ENCODE assay signal across 27 mouse cellular contexts in genomic region chr4:4723821-4724220, GRCm38 (mm10).
DNase-seq lines count a peak whose midpoint lies in the region; ATAC-seq and TF ChIP-seq lines count a peak whose summit lies in the region.
"Had no signal": no experiment of that assay in that cellular context is flagged by ENCODE, and none has a peak within 500 bp of the region (broad histone marks: within the 10 kb centered on the region; RNA-seq: fewer than 3 reads in every experiment).

No protein-coding gene starts in this region.

- 74% methylated on average over 8 of the region's 8 CpGs for WGBS in kidney, embryonic 14.5 days
- WGBS in embryonic facial prominence, embryonic 13.5 days = 41% methylated on average over 8 of the region's 8 CpGs
- WGBS in stomach, postnatal 0 days = 54% methylated on average over 8 of the region's 8 CpGs

- no peak for TF ChIP-seq EP300 in stomach, postnatal 0 days (optimal IDR thresholded peaks at IDR 0.05)

- no peaks in the 10 kb centered on the region for H3K27me3 ChIP-seq in kidney, embryonic 14.5 days (ENCODE audit: control insufficient read depth, insufficient read depth, low read length)
- no peaks in the 10 kb centered on the region for H3K27me3 ChIP-seq in embryonic facial prominence, embryonic 13.5 days
- H3K27me3 ChIP-seq in stomach, postnatal 0 days (ENCODE audit: control insufficient read depth, insufficient read depth, low read length) = no peaks in the 10 kb centered on the region
- H3K27me3 ChIP-seq: forebrain, embryonic 13.5 days; limb, embryonic 15.5 days; liver, embryonic 13.5 days; midbrain, embryonic 15.5 days had no signal

- no peak overlapping the region for H3K27ac ChIP-seq in kidney, embryonic 14.5 days (ENCODE audit: low read depth, low read length)
- H3K27ac ChIP-seq in embryonic facial prominence, embryonic 13.5 days = no peak overlapping the region
- no peak overlapping the region for H3K27ac ChIP-seq in stomach, postnatal 0 days (replicated peaks)
- H3K27ac ChIP-seq: forebrain, embryonic 13.5 days; limb, embryonic 15.5 days; liver, embryonic 13.5 days; midbrain, embryonic 15.5 days had no signal

- no peak for ATAC-seq in kidney, embryonic 14.5 days (ENCODE audit: low FRiP score, low TSS enrichment)
- no peak for ATAC-seq in embryonic facial prominence, embryonic 13.5 days (ENCODE audit: insufficient number of reproducible peaks, insufficient read depth, low FRiP score, low TSS enrichment, low read depth)
- ATAC-seq in stomach, postnatal 0 days (ENCODE audit: low FRiP score, low TSS enrichment) = no peak
- ATAC-seq: activated CD4-positive, CD25-positive, alpha-beta regulatory T cell, adult 4 months; CD4-positive, CD25-positive, alpha-beta regulatory T cell, adult 4 months; forebrain, embryonic 13.5 days; hindbrain, embryonic 16.5 days; lung, postnatal 0 days; midbrain, embryonic 15.5 days had no signal

- H3K4me3 ChIP-seq in kidney, embryonic 14.5 days (ENCODE audit: low read length) = no peak overlapping the region
- H3K4me3 ChIP-seq in embryonic facial prominence, embryonic 13.5 days = no peak overlapping the region
- H3K4me3 ChIP-seq in stomach, postnatal 0 days (ENCODE audit: low read depth, low read length) = no peak overlapping the region
- H3K4me3 ChIP-seq: forebrain, embryonic 13.5 days; limb, embryonic 15.5 days; liver, embryonic 13.5 days; midbrain, embryonic 15.5 days had no signal

- H3K4me2 ChIP-seq in kidney, embryonic 14.5 days (replicated peaks; ENCODE audit: low read depth, low read length) = no peak overlapping the region
- H3K4me2 ChIP-seq in embryonic facial prominence, embryonic 13.5 days = peak overlapping the region; percentile 27; the same call in 1 of the 2 replicates
- H3K4me2 ChIP-seq in stomach, postnatal 0 days (replicated peaks; ENCODE audit: low read depth) = no peak overlapping the region
- H3K4me2 ChIP-seq: forebrain, embryonic 13.5 days; limb, embryonic 15.5 days; liver, embryonic 13.5 days; midbrain, embryonic 15.5 days had no signal

- H3K36me3 ChIP-seq in kidney, embryonic 14.5 days (ENCODE audit: control insufficient read depth, insufficient read depth, low read length) = no peaks in the 10 kb centered on the region
- H3K36me3 ChIP-seq in embryonic facial prominence, embryonic 13.5 days = no peaks in the 10 kb centered on the region
- H3K36me3 ChIP-seq in stomach, postnatal 0 days (ENCODE audit: control insufficient read depth, insufficient read depth, low read length) = no peaks in the 10 kb centered on the region
- H3K36me3 ChIP-seq: limb, embryonic 15.5 days; liver, embryonic 13.5 days; midbrain, embryonic 15.5 days had no signal

- no peaks in the 10 kb centered on the region for H3K9me3 ChIP-seq in kidney, embryonic 14.5 days (ENCODE audit: control insufficient read depth, low read length)
- H3K9me3 ChIP-seq in embryonic facial prominence, embryonic 13.5 days = no peaks in the 10 kb centered on the region
- no peaks in the 10 kb centered on the region for H3K9me3 ChIP-seq in stomach, postnatal 0 days (ENCODE audit: control insufficient read depth, low read length)
- H3K9me3 ChIP-seq: forebrain, embryonic 13.5 days; limb, embryonic 15.5 days; liver, embryonic 13.5 days; midbrain, embryonic 15.5 days had no signal

- H3K9ac ChIP-seq in kidney, embryonic 14.5 days (ENCODE audit: low read depth, low read length) = no peak overlapping the region
- no peak overlapping the region for H3K9ac ChIP-seq in embryonic facial prominence, embryonic 13.5 days
- no peak overlapping the region for H3K9ac ChIP-seq in stomach, postnatal 0 days (ENCODE audit: low read length)
- H3K9ac ChIP-seq: forebrain, embryonic 13.5 days; limb, embryonic 15.5 days; liver, embryonic 13.5 days; midbrain, embryonic 15.5 days had no signal

- TF ChIP-seq CTCF in stomach, postnatal 0 days (IDR thresholded peaks at IDR 0.05; ENCODE audit: low read depth) = no peak

- peak; percentile 9 for DNase-seq in gastrocnemius, adult 18-20 months (ENCODE audit: low spot score)
- DNase-seq in gastrocnemius, postnatal 14 days = no peak
- peak; percentile 4 for DNase-seq in kidney, postnatal 14 days
- DNase-seq in skeletal muscle tissue, adult 2 months (ENCODE audit: low read depth, low spot score) = peak; percentile 26
- DNase-seq in lung, postnatal 4 days = no peak
- no peak for DNase-seq in stomach, postnatal 0 days (ENCODE audit: low spot score)
- DNase-seq: adrenal gland, postnatal 14 days; cerebellum, adult 11 months; cerebellum, adult 9-10 months; kidney, adult 18-20 months; layer of hippocampus, postnatal 36 days; left cerebral cortex, postnatal 4 days; liver, embryonic 13.5 days; lung, adult 18-20 months; right cerebral cortex, postnatal 25 days; spleen, adult 18-20 months; thymus, adult 18-20 months; thymus, postnatal 36 days had no signal

- intact Hi-C loops in gastrocnemius, postnatal 14 days (cut with DNase I; ENCODE audit: low total_unique reads) = no loop called here

- H3K4me1 ChIP-seq in kidney, embryonic 14.5 days (ENCODE audit: control insufficient read depth, insufficient read depth, low read length) = no peaks in the 10 kb centered on the region
- peaks cover 4% of the 10 kb centered on the region; the same call in 1 of the 2 replicates for H3K4me1 ChIP-seq in embryonic facial prominence, embryonic 13.5 days
- no peaks in the 10 kb centered on the region for H3K4me1 ChIP-seq in stomach, postnatal 0 days (replicated peaks; ENCODE audit: control insufficient read depth, insufficient read depth)
- H3K4me1 ChIP-seq: forebrain, embryonic 13.5 days; limb, embryonic 15.5 days; liver, embryonic 13.5 days; midbrain, embryonic 15.5 days had no signal

Comparison
In these comparisons a context has a peak if more than half of its experiments do, and no peak if none do; other contexts are left out.
1. DNase-seq: peak in gastrocnemius, adult 18-20 months (single experiment), kidney, postnatal 14 days (single experiment) and skeletal muscle tissue, adult 2 months (single experiment); none in gastrocnemius, postnatal 14 days (single experiment), lung, postnatal 4 days (0 of 2) and stomach, postnatal 0 days (single experiment).